Mouse (Mus musculus) stomach, embryonic 16.5 days (tissue): ENCODE results near the gene Mapkap1. TPM values are rescaled to one million over a fixed set of nuclear protein-coding genes. Genes with fewer than 3 reads are reported as not detected.
A peak's percentile ranks its signal among the peaks of the same experiment; 100 is the strongest.
"Not testable (repeated sequence)": the region's sequence is repeated elsewhere in the genome, so short reads cannot be mapped to it uniquely, and the experiment has no call there.

Experiments used
- ATAC-seq: fragments of 200-750 bp; cut with Nextera tagmentation; 2 replicates; pipeline ENCODE4 v1.8.0; 2017; ENCODE audit warnings: moderate number of reproducible peaks, moderate TSS enrichment; ENCODE audit not compliant: insufficient read depth, low FRiP score
- H3K27ac ChIP-seq: fragments of 300-500 bp; sonication (generic); 2 replicates; pipeline ENCODE4 v1.5.1; 2014; ENCODE audit warnings: low read length
- H3K27me3 ChIP-seq: fragments of 300-500 bp; sonication (generic); 2 replicates; pipeline ENCODE4 v1.6.1; 2014; ENCODE audit warnings: low read length, control low read depth, mixed read lengths; ENCODE audit not compliant: control insufficient read depth, insufficient read depth
- H3K36me3 ChIP-seq: fragments of 300-500 bp; sonication (generic); 2 replicates; pipeline ENCODE4 v1.6.1; 2014; ENCODE audit warnings: low read length; ENCODE audit not compliant: control insufficient read depth, insufficient read depth
- H3K4me1 ChIP-seq: fragments of 300-500 bp; sonication (generic); 2 replicates; pipeline ENCODE4 v1.6.1; 2014; ENCODE audit warnings: low read length, control low read depth, mixed read lengths; ENCODE audit not compliant: control insufficient read depth, insufficient read depth
- H3K4me2 ChIP-seq: fragments of 300-500 bp; sonication (generic); 2 replicates; pipeline ENCODE4 v1.6.1; 2014; ENCODE audit warnings: low read depth, low read length, mixed read lengths
- H3K4me3 ChIP-seq: fragments of 300-500 bp; sonication (generic); replicated peaks from 2 replicates; pipeline ENCODE4 v1.5.1; 2014; ENCODE audit warnings: mild to moderate bottlenecking, low read length
- H3K9ac ChIP-seq: fragments of 300-500 bp; sonication (generic); 2 replicates; pipeline ENCODE4 v1.6.1; 2014; ENCODE audit warnings: low read length
- H3K9me3 ChIP-seq: fragments of 300-500 bp; sonication (generic); replicated peaks from 2 replicates; pipeline ENCODE4 v1.6.1; 2016; ENCODE audit warnings: low read length, control low read depth; ENCODE audit not compliant: control insufficient read depth
- WGBS: fragments of 180-500 bp; shearing (Covaris S2); extraction: QIAGEN DNeasy Blood & Tissue Kit; methylation state at CpG from one replicate; pipeline ENCODE4 v1.1.7; 2014; 5-methylcytosine and 5-hydroxymethylcytosine counted together
- polyA plus RNA-seq: library from polyadenylated mRNA; unstranded; fragments of >200 nt; fragmentation: Nextera tagmentation; extraction: Ambion mirVana; gene quantifications from 2 replicates; pipeline ENCODE4 v1.2.1, GENCODE M21; 2015

The Mapkap1 gene
- polyA plus RNA-seq, 1 experiment from 2014 or later = 66.9 TPM

- ATAC-seq = no peak
- H3K27me3 ChIP-seq = no peaks in the 10 kb centered on the region
- 69% methylated on average over 3 of the region's 3 CpGs for WGBS
- no peak overlapping the region for H3K27ac ChIP-seq
- no peak overlapping the region for H3K9ac ChIP-seq
- H3K36me3 ChIP-seq = no peaks in the 10 kb centered on the region
- no peak overlapping the region for H3K4me2 ChIP-seq
- H3K4me3 ChIP-seq = no peak overlapping the region
- no peaks in the 10 kb centered on the region for H3K9me3 ChIP-seq
- H3K4me1 ChIP-seq = 0 out of 2 replicates have a peak, but pooled peaks cover 2% of the 10 kb centered on the region
Observed at GRCm38 (mm10) chr2:34424186-34424585, 17.6 kb downstream of the Mapkap1 start.

GRCm38 (mm10) chr2:34425573-34426223, 19.1 kb downstream of the Mapkap1 start:
- Histone ChIP-seq H3K36me3 (no peaks in the 10 kb centered on the region), H3K4me1 (0 out of 2 replicates have a peak, but pooled peaks cover 2% of the 10 kb centered on the region), H3K27me3 (no peaks in the 10 kb centered on the region), H3K4me3 (no peak overlapping the region), H3K9me3 (no peaks in the 10 kb centered on the region), H3K27ac (no peak overlapping the region), H3K4me2 (no peak overlapping the region), H3K9ac (no peak overlapping the region)
- ATAC-seq = no peak
- 73% methylated on average over 4 of the region's 4 CpGs for WGBS

GRCm38 (mm10) chr2:34430663-34431062, 24.1 kb downstream of the Mapkap1 start:
- WGBS = 95% methylated on average over 8 of the region's 8 CpGs
- Histone ChIP-seq H3K4me2 (no peak overlapping the region), H3K9ac (no peak overlapping the region), H3K9me3 (no peaks in the 10 kb centered on the region), H3K27ac (no peak overlapping the region), H3K4me3 (no peak overlapping the region), H3K27me3 (no peaks in the 10 kb centered on the region), H3K4me1 (no peaks in the 10 kb centered on the region), H3K36me3 (no peaks in the 10 kb centered on the region)
- ATAC-seq = no peak

GRCm38 (mm10) chr2:34431701-34432372, 25.3 kb downstream of the Mapkap1 start:
- no peaks in the 10 kb centered on the region for H3K36me3 ChIP-seq
- no peak overlapping the region for H3K27ac ChIP-seq
- WGBS = 89% methylated on average over 12 of the region's 12 CpGs
- H3K4me1 ChIP-seq = no peaks in the 10 kb centered on the region
- H3K9ac ChIP-seq = no peak overlapping the region
- no peak for ATAC-seq
- H3K27me3 ChIP-seq = no peaks in the 10 kb centered on the region
- H3K4me3 ChIP-seq = no peak overlapping the region
- H3K4me2 ChIP-seq = no peak overlapping the region
- H3K9me3 ChIP-seq = no peaks in the 10 kb centered on the region

GRCm38 (mm10) chr2:34432887-34433286, 26.3 kb downstream of the Mapkap1 start:
- not testable (repeated sequence) for H3K27me3 ChIP-seq, H3K9me3 ChIP-seq, H3K4me3 ChIP-seq, H3K36me3 ChIP-seq, ATAC-seq, H3K4me1 ChIP-seq, H3K27ac ChIP-seq, H3K9ac ChIP-seq, H3K4me2 ChIP-seq
- 97% methylated on average over 1 of the region's 2 CpGs for WGBS

GRCm38 (mm10) chr2:34436321-34436720, 29.8 kb downstream of the Mapkap1 start:
- ATAC-seq = no peak
- H3K4me3 ChIP-seq = no peak overlapping the region
- no peak overlapping the region for H3K9ac ChIP-seq
- H3K27me3 ChIP-seq = no peaks in the 10 kb centered on the region
- WGBS = 87% methylated on average over 3 of the region's 3 CpGs
- H3K36me3 ChIP-seq = no peaks in the 10 kb centered on the region
- H3K9me3 ChIP-seq = no peaks in the 10 kb centered on the region
- no peaks in the 10 kb centered on the region for H3K4me1 ChIP-seq
- H3K27ac ChIP-seq = no peak overlapping the region
- no peak overlapping the region for H3K4me2 ChIP-seq

GRCm38 (mm10) chr2:34448756-34449155, 42.2 kb downstream of the Mapkap1 start:
- no peak overlapping the region for H3K4me2 ChIP-seq
- H3K9me3 ChIP-seq = no peaks in the 10 kb centered on the region
- no peak overlapping the region for H3K9ac ChIP-seq
- no peak for ATAC-seq
- H3K27me3 ChIP-seq = no peaks in the 10 kb centered on the region
- H3K4me3 ChIP-seq = no peak overlapping the region
- H3K4me1 ChIP-seq = peaks cover 6% of the 10 kb centered on the region
- no peaks in the 10 kb centered on the region for H3K36me3 ChIP-seq
- H3K27ac ChIP-seq = no peak overlapping the region
- 67% methylated on average over 4 of the region's 4 CpGs for WGBS

- no peak for ATAC-seq
Observed at GRCm38 (mm10) chr2:34462490-34462889, 55.9 kb downstream of the Mapkap1 start.

GRCm38 (mm10) chr2:34468559-34469141, 62.1 kb downstream of the Mapkap1 start:
- Histone ChIP-seq H3K36me3 (no peaks in the 10 kb centered on the region), H3K4me2 (no peak overlapping the region), H3K27me3 (no peaks in the 10 kb centered on the region), H3K27ac (no peak overlapping the region), H3K9ac (no peak overlapping the region), H3K9me3 (no peaks in the 10 kb centered on the region), H3K4me1 (peaks cover 12% of the 10 kb centered on the region), H3K4me3 (no peak overlapping the region)
- 41% methylated on average over 7 of the region's 7 CpGs for WGBS
- ATAC-seq = peak; percentile 68; the same call in 1 of the 2 replicates

More at GRCm38 (mm10) chr2:34462490-34462889, 55.9 kb downstream of the Mapkap1 start:
- Histone ChIP-seq H3K4me3 (no peak overlapping the region), H3K9me3 (no peaks in the 10 kb centered on the region), H3K27ac (no peak overlapping the region), H3K27me3 (no peaks in the 10 kb centered on the region), H3K4me2 (no peak overlapping the region), H3K9ac (no peak overlapping the region), H3K4me1 (no peaks in the 10 kb centered on the region), H3K36me3 (no peaks in the 10 kb centered on the region)
- WGBS = 76% methylated on average over 3 of the region's 3 CpGs
